Mouse (Mus musculus) E14TG2a.4 (cell line): Measurements from ENCODE around the gene Ciz1.

ENCODE experiments used
- CTCF ChIP-seq: conservative IDR thresholded peaks from 2 replicates; pipeline ENCODE4 v1.5.1; 2014; ENCODE audit warnings: low read length
- NANOG ChIP-seq: IDR thresholded peaks from 2 replicates; pipeline ENCODE4 v1.6.1; 2014; ENCODE audit warnings: borderline replicate concordance, low read length, mixed read lengths
- POU5F1 ChIP-seq: IDR thresholded peaks from 2 replicates; pipeline ENCODE4 v1.6.1; 2014; ENCODE audit warnings: low read length, borderline replicate concordance

DNA sequence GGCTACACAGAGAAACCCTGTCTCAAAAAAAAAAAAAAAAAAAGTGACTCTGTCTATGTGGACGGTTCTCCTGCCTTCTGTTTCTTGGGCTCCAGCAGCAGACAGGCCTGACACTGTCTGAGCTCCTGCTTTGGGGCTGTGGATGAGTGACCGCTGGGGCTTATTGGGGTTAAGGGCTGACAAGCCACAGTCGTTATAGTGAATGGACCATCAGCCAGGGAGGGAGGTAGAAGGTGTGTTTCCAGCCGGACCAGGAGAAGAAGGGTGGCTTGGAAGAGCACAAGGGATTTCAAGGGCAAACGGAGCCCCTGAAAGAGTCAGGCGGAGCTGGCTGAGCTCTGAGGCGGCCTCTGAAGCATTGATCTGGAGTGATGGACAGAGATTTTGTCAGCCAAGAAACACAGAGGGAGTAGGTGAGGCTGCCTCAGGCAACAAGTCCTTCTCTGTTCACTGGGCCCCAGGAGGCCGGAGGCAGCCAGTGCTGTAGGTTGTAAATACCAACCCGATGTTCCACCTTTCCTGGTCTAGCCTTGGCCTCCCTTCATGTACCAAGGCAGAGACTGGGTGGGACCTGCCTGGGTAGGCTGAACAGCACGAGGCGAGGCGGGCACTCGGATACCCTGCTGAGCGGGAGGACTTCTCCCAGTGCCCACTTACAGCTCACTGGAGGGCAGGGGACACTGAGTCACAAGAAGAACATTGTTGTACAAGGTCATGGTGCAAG, 7.4 kb upstream of the Ciz1 start:
- TF ChIP-seq CTCF: no peak
- TF ChIP-seq NANOG: no peak
- no peak for TF ChIP-seq POU5F1
